Mouse (Mus musculus) activated CD4-positive, CD25-positive, alpha-beta regulatory T cell, adult 4 months (primary cell): ENCODE measurements around the gene Olfr1423. TPM values are rescaled to one million over a fixed set of nuclear protein-coding genes. Genes with fewer than 3 reads are reported as not detected.
A peak's percentile ranks its signal among the peaks of the same experiment; 100 is the strongest.
"Not testable (repeated sequence)": the region's sequence is repeated elsewhere in the genome, so short reads cannot be mapped to it uniquely, and the experiment has no call there.

Experiments
- ATAC-seq: one replicate; pipeline ENCODE4 v1.8.0; 2017
- polyA plus RNA-seq, 2 experiments: library from polyadenylated mRNA; unstranded; fragments of 100-300 nt; shearing (Covaris generic); gene quantifications; one replicate each; pipeline ENCODE4 v1.2.1; 2017

Gene Olfr1423
- polyA plus RNA-seq, 2 experiments from 2014 or later = 0.05 TPM; not detected in 1

DNA sequence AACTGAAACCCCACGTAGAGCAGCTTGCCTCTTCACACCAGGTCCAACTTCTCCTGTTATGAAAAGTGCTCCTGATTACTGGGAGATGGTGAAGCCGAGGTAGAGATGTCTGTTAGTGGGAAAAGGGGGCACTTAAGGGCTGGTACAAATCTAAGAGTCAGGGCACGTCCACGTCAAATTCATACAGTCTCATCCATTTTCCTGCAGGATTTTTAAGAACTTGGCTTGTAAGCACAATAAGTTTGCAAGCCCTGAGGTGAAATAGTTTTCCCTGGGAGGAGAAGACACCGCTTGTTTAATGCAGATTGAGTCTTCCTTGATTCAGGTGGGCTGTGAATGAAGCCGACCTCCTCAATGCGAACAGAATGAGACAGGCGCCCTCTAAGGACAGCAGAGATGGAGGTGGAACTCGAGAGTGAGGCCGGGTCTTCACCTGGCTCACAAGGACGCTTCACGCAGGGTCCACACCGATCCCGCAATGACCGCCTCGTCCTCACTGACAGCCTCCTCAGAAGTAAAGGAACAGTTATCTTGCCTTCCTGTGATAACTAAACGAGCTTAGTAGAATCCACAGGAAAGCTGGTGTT, 34.7 kb downstream of the Olfr1423 start:
- no peak for ATAC-seq

DNA sequence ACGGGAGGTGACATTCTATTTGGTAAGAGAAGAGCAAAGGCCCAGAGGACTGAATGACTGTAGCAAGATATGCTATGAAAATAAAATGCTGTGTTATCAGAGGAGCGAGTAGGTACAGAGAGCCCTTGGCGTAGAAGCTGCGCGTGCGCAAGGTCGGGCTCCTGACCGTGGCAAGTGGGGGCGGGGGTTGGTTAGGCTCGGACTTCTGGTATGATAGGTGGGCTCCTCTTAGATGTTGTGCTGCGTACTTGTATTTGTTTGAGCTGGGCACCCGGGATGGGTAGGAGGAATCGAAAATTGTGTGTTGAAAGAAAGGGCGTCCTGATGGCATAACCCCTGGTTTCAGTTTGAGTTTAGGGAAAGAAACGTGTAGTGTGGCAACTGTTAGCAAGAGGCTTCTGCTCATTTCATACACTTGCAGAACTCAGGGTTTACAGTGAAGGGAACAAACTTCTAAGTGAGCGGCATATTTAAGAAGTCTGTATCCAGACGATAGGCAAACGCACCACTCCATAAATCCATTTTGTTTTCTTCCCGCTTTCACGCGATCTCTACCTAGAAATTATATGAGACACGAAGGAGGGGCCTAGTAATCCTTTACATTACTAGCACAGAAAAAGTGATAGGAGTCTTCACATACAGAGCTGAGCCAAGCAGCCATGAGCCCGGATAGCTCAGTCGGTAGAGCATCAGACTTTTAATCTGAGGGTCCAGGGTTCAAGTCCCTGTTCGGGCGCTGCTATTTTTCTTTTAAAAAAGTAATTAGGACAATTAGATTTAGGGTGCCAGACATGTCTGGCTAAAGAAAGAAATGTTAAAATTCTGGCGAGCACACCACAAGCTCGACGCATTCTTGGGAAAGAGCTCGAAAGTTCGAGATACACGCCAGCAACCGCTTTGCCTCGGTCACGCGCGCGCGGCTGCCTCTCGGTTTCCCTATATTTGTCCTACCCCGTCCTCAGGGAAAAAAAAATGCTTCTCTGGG, 35.4 kb downstream of the Olfr1423 start:
- peak; percentile 27 for ATAC-seq

- no peak for ATAC-seq
Observed at GRCm38 (mm10) chr19:12004216-12005008, 36.7 kb downstream of the Olfr1423 start.

DNA sequence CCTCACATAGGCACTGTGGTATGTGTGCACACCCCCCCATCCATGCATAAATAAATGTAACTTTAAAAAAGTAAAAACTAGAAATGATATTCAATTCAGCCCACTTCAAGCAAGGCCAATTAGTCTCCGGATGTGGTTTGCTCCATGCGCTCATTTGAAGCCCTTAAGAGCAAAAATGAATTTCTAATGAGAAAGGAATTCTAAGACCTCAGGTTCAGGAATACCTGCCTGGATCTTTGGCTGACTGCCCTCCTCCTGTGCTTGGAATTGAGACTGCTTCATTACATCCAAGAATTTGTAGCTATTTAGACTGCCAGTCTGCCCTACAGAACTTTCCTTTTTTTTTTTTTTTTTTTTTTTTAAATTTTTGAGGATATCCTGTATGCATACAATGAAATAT, 37.5 kb downstream of the Olfr1423 start:
- ATAC-seq = no peak

DNA sequence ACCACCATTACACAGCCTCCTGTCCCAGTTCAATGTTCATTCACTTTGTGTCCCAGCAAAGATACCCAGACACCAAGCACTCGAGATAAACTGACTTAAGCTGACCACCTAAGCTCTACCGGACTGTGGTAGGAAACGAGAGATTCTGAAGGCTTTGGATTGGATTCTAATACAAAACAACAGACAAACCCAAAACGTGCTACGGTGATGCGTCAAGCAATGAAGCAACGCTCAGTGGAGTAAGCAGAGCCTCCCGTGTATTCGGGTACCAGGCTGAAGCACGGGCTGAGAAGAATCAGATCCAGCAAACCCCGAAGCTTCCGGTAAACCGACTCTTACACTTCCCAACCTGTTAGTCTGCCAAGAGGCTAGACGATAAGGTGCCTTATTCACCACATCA, 38.3 kb downstream of the Olfr1423 start:
- no peak for ATAC-seq

DNA sequence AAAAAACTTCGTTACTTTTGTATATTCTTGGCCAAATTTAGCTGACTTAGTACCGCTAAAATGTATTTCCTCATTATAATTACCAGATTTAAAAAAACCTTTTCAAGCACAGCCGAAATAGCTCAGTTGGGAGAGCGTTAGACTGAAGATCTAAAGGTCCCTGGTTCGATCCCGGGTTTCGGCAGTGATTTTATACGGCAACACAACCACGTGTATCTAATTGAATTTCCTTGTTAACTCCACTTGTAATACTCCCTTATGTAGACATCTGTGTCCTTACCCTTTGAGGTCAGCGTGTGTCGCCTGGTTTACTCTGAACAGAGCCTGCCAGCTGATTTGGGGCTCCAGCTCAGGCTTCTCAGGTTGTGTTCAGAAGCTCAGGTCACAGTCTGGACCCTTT, 39.0 kb downstream of the Olfr1423 start:
- ATAC-seq = peak; percentile 38

GRCm38 (mm10) chr19:12001686-12002085, 39.4 kb downstream of the Olfr1423 start:
- no peak for ATAC-seq

DNA sequence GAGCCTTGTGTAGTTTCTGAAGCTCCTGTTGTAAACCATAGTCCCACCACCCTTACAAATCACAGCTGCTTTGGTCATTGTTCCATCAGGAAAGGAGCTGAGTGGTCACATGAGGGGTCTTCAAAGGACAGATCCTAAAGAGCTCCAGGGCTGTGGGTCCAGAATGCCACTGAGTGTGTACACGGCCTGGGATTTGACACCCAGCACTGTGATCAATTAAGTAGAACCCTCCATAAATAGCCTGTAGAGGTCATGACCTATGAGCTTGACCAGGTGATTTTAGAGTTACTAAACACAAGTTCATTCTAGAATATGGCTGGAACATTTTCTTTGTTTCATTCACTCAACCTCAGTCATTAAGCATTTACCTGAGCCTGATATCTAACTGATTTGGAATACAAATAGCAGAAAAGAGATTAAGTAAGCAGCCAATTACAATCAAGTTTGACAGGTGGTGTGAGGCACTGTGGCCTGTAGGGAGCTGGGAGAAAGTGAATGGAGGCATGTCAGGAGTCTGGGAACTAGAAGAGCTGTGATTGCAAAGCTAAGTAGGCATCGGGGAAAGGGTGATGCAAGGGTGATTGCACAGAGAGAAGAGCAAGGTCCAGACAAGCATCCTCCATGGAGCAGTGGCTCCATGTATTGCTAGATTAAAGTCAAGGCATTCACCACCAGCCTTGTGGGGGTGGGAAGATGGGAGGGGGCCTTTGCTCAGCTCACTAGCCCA, 45.2 kb downstream of the Olfr1423 start:
- no peak for ATAC-seq

GRCm38 (mm10) chr19:11994703-11995431, 46.2 kb downstream of the Olfr1423 start:
- ATAC-seq = no peak

- ATAC-seq = no peak
Observed at GRCm38 (mm10) chr19:11992441-11993029, 48.6 kb downstream of the Olfr1423 start.

DNA sequence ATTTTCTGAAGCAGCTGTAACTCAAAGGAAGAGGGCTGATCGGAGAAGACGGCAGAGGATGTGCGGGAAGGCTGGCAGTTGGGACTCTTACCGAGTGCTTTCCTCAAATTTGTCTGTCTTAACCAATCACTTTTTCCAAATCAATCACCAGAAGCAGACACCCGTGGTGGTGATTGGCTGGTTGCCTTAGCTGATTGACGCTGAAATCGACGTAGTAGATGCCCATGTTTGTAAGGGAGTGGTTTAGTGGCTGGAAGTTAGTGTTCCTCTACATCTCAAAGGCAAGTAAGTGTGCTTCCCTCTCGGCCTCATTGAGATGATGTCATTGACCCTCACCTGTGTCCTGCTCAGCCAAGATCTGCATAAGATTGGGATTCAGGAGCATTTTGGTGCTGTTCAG, 49.1 kb downstream of the Olfr1423 start:
- no peak for ATAC-seq

- no peak for ATAC-seq
Observed at GRCm38 (mm10) chr19:11989334-11989733, 51.8 kb downstream of the Olfr1423 start.

- no peak for ATAC-seq
Observed at GRCm38 (mm10) chr19:11987841-11988240, 53.3 kb downstream of the Olfr1423 start.

DNA sequence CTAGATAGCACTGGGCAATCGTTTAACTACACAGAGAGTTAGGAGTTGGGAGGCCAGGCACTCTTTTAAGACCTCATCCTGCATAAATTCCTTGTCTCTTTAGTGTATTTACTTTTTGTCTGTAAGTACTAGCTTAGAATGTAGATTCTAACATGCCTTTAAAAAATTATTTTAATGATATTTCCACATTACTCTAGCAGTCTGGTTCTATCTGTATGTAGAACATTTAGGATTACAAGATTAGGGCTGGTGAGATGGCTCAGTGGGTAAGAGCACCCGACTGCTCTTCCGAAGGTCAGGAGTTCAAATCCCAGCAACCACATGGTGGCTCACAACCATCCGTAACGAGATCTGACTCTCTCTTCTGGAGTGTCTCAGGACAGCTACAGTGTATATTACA, 56.5 kb downstream of the Olfr1423 start:
- not testable (repeated sequence) for ATAC-seq

Other genes starting within 250 kb of the Olfr1423 start
- gene Stx3, start 221.9 kb downstream of the Olfr1423 start, polyA plus RNA-seq = 1 to 10 TPM; 1.8 to 2.9 TPM
- not detected for gene Olfr1417, start 202.1 kb downstream of the Olfr1423 start, polyA plus RNA-seq
- gene Olfr1418, start 180.3 kb downstream of the Olfr1423 start, polyA plus RNA-seq = not detected
- not detected for gene Olfr1419, start 166.2 kb downstream of the Olfr1423 start, polyA plus RNA-seq
- gene Olfr1420, start 154.8 kb downstream of the Olfr1423 start, polyA plus RNA-seq = not detected
- 10 to 100 TPM; 14.5 to 15.9 TPM for gene Patl1, start 128.9 kb downstream of the Olfr1423 start, polyA plus RNA-seq
- 1 to 10 TPM; 6.7 to 7.3 TPM for gene Osbp, start 75.4 kb downstream of the Olfr1423 start, polyA plus RNA-seq
- gene Olfr1424, start 21.4 kb upstream of the Olfr1423 start, polyA plus RNA-seq = not detected
- gene Olfr1425, start 36.4 kb upstream of the Olfr1423 start, polyA plus RNA-seq = not detected
- not detected for gene Olfr1426, start 50.7 kb upstream of the Olfr1423 start, polyA plus RNA-seq
- gene Olfr1427, start 62.0 kb upstream of the Olfr1423 start, polyA plus RNA-seq = not detected
- not detected for gene Olfr1428, start 74.6 kb upstream of the Olfr1423 start, polyA plus RNA-seq
- not detected for gene Olfr76, start 81.9 kb upstream of the Olfr1423 start, polyA plus RNA-seq
- gene Olfr1555-ps1, start 128.8 kb upstream of the Olfr1423 start, polyA plus RNA-seq = under 1 TPM in 1 of 2 experiments, not detected in 1; 0.16 TPM
- not detected for gene Olfr1431, start 159.3 kb upstream of the Olfr1423 start, polyA plus RNA-seq
- not detected for gene Olfr1432, start 191.3 kb upstream of the Olfr1423 start, polyA plus RNA-seq
- not detected for gene Olfr262, start 200.3 kb upstream of the Olfr1423 start, polyA plus RNA-seq
- gene Olfr235, start 219.7 kb upstream of the Olfr1423 start, polyA plus RNA-seq = not detected
- not detected for gene Olfr1434, start 238.5 kb upstream of the Olfr1423 start, polyA plus RNA-seq